Mouse (Mus musculus) erythroblast, embryonic 14.5 days (primary cell): ENCODE measurements around the gene Gm47995.

Source experiments
- GATA1 ChIP-seq: IDR thresholded peaks from 2 replicates; pipeline ENCODE4 v1.6.1; 2012; ENCODE audit warnings: low read length, inconsistent platforms, mixed read lengths
- TAL1 ChIP-seq: IDR thresholded peaks from 3 replicates; pipeline ENCODE4 v1.6.1; 2012; ENCODE audit warnings: low read length, inconsistent platforms, mixed read lengths

GRCm38 (mm10) chr1:151150211-151150610 is 48.0 kb upstream of the Gm47995 start:
- no peak for TF ChIP-seq GATA1
- TF ChIP-seq TAL1 = no peak
